Mouse (Mus musculus) megakaryocyte, embryonic 14.5 days (primary cell): ENCODE measurements around the gene Thap12. TPM values are rescaled to one million over a fixed set of nuclear protein-coding genes. Genes with fewer than 3 reads are reported as not detected.
A peak's percentile ranks its signal among the peaks of the same experiment; 100 is the strongest.

Experiments
- H3K27me3 ChIP-seq: replicated peaks from 2 replicates; pipeline ENCODE3; 2012; ENCODE audit warnings: inconsistent platforms
- H3K36me3 ChIP-seq: replicated peaks from 2 replicates; pipeline ENCODE3; 2012; ENCODE audit warnings: low read length, inconsistent platforms, mixed read lengths
- H3K4me1 ChIP-seq: 2 replicates; pipeline ENCODE4 v1.6.1; 2012; ENCODE audit warnings: inconsistent platforms
- H3K4me3 ChIP-seq: replicated peaks from 2 replicates; pipeline ENCODE3; 2012; ENCODE audit warnings: moderate library complexity, mild to moderate bottlenecking, inconsistent platforms
- H3K9me3 ChIP-seq: 2 replicates; pipeline ENCODE4 v1.6.1; 2012; ENCODE audit warnings: inconsistent platforms
- FLI1 ChIP-seq: IDR thresholded peaks from 2 replicates; pipeline ENCODE4 v1.6.1; 2012; ENCODE audit warnings: low read length, inconsistent platforms, mixed read lengths
- GATA1 ChIP-seq: IDR thresholded peaks from 3 replicates; pipeline ENCODE4 v1.6.1; 2012; ENCODE audit warnings: mixed read lengths, low read length, inconsistent platforms, borderline replicate concordance
- polyA plus RNA-seq: library from polyadenylated mRNA; stranded (reverse); fragments of >175 nt; gene quantifications from 2 replicates; pipeline ENCODE4 v1.2.3, GENCODE M21; 2012; ENCODE audit warnings: low replicate concordance; ENCODE audit not compliant: insufficient read depth

Thap12 gene
- polyA plus RNA-seq, 1 experiment: 2.0 TPM

- H3K36me3 ChIP-seq: no peaks in the 10 kb centered on the region
- TF ChIP-seq FLI1: no peak
- TF ChIP-seq GATA1: no peak
- H3K4me3 ChIP-seq: peak overlapping the region; percentile 38
- no peaks in the 10 kb centered on the region for H3K9me3 ChIP-seq
- H3K4me1 ChIP-seq: peaks cover 41% of the 10 kb centered on the region
- H3K27me3 ChIP-seq: peaks cover 40% of the 10 kb centered on the region
Observed at GRCm38 (mm10) chr7:98672241-98672955, 30.5 kb upstream of the Thap12 start.

- no peaks in the 10 kb centered on the region for H3K9me3 ChIP-seq
- no peak overlapping the region for H3K4me3 ChIP-seq
- no peaks in the 10 kb centered on the region for H3K36me3 ChIP-seq
- no peak for TF ChIP-seq GATA1
- no peak for TF ChIP-seq FLI1
- peaks cover 31% of the 10 kb centered on the region for H3K27me3 ChIP-seq
- peaks cover 56% of the 10 kb centered on the region for H3K4me1 ChIP-seq
Observed at GRCm38 (mm10) chr7:98674344-98674743, 28.6 kb upstream of the Thap12 start.

GRCm38 (mm10) chr7:98677511-98677910 lies 25.4 kb upstream of the Thap12 start:
- H3K9me3 ChIP-seq: peaks cover 4% of the 10 kb centered on the region
- H3K27me3 ChIP-seq: peaks cover 33% of the 10 kb centered on the region
- no peaks in the 10 kb centered on the region for H3K36me3 ChIP-seq
- H3K4me3 ChIP-seq: no peak overlapping the region
- peaks cover 42% of the 10 kb centered on the region for H3K4me1 ChIP-seq
- no peak for TF ChIP-seq GATA1
- TF ChIP-seq FLI1: no peak

- peaks cover 41% of the 10 kb centered on the region for H3K4me1 ChIP-seq
- H3K9me3 ChIP-seq: peaks cover 8% of the 10 kb centered on the region
- no peak for TF ChIP-seq FLI1
- no peak for TF ChIP-seq GATA1
- H3K4me3 ChIP-seq: peak overlapping the region; percentile 25
- peaks cover 31% of the 10 kb centered on the region for H3K27me3 ChIP-seq
- H3K36me3 ChIP-seq: no peaks in the 10 kb centered on the region
Observed at GRCm38 (mm10) chr7:98678441-98678840, 24.5 kb upstream of the Thap12 start.

GRCm38 (mm10) chr7:98680691-98681090 lies 22.2 kb upstream of the Thap12 start:
- Histone ChIP-seq H3K4me3 (no peak overlapping the region), H3K27me3 (peaks cover 33% of the 10 kb centered on the region), H3K36me3 (no peaks in the 10 kb centered on the region), H3K4me1 (peaks cover 34% of the 10 kb centered on the region), H3K9me3 (peaks cover 8% of the 10 kb centered on the region)
- TF ChIP-seq GATA1 (no peak), FLI1 (no peak)

GRCm38 (mm10) chr7:98682821-98683220 lies 20.1 kb upstream of the Thap12 start:
- Histone ChIP-seq H3K4me1 (peaks cover 26% of the 10 kb centered on the region), H3K27me3 (peaks cover 30% of the 10 kb centered on the region)

GRCm38 (mm10) chr7:98685895-98686294 lies 17.0 kb upstream of the Thap12 start:
- TF ChIP-seq FLI1: no peak
- TF ChIP-seq GATA1: no peak
- Histone ChIP-seq H3K4me3 (no peak overlapping the region), H3K4me1 (peaks cover 20% of the 10 kb centered on the region), H3K27me3 (peaks cover 17% of the 10 kb centered on the region), H3K9me3 (peaks cover 8% of the 10 kb centered on the region), H3K36me3 (no peaks in the 10 kb centered on the region)

More at GRCm38 (mm10) chr7:98682821-98683220, 20.1 kb upstream of the Thap12 start:
- Histone ChIP-seq H3K4me3 (no peak overlapping the region), H3K9me3 (peaks cover 8% of the 10 kb centered on the region), H3K36me3 (no peaks in the 10 kb centered on the region)
- TF ChIP-seq FLI1: no peak
- TF ChIP-seq GATA1: no peak

GRCm38 (mm10) chr7:98690126-98690525 lies 12.8 kb upstream of the Thap12 start:
- no peak for TF ChIP-seq GATA1
- no peak for TF ChIP-seq FLI1
- H3K9me3 ChIP-seq: no peaks in the 10 kb centered on the region

GRCm38 (mm10) chr7:98690831-98691230 lies 12.1 kb upstream of the Thap12 start:
- Histone ChIP-seq H3K36me3 (no peaks in the 10 kb centered on the region), H3K9me3 (no peaks in the 10 kb centered on the region), H3K27me3 (peaks cover 7% of the 10 kb centered on the region), H3K4me1 (peaks cover 30% of the 10 kb centered on the region), H3K4me3 (peak overlapping the region; percentile 56)
- TF ChIP-seq GATA1 (no peak), FLI1 (no peak)

More at GRCm38 (mm10) chr7:98690126-98690525, 12.8 kb upstream of the Thap12 start:
- H3K4me3 ChIP-seq: no peak overlapping the region
- H3K36me3 ChIP-seq: no peaks in the 10 kb centered on the region
- H3K27me3 ChIP-seq: peaks cover 8% of the 10 kb centered on the region
- H3K4me1 ChIP-seq: peaks cover 30% of the 10 kb centered on the region

- Histone ChIP-seq H3K27me3 (no peaks in the 10 kb centered on the region), H3K9me3 (no peaks in the 10 kb centered on the region), H3K4me3 (no peak overlapping the region), H3K4me1 (peaks cover 30% of the 10 kb centered on the region), H3K36me3 (no peaks in the 10 kb centered on the region)
- TF ChIP-seq FLI1: no peak
Observed at GRCm38 (mm10) chr7:98692761-98693546, 9.9 kb upstream of the Thap12 start.
